Mouse (Mus musculus): ENCODE measurements at regions not wholly inside any gene's neighbourhood (a gene's known extent, or its start where the extent isn't known, plus 50 kb on each side); places are given as distances from the start of the nearest gene placed in this dataset.

DNA sequence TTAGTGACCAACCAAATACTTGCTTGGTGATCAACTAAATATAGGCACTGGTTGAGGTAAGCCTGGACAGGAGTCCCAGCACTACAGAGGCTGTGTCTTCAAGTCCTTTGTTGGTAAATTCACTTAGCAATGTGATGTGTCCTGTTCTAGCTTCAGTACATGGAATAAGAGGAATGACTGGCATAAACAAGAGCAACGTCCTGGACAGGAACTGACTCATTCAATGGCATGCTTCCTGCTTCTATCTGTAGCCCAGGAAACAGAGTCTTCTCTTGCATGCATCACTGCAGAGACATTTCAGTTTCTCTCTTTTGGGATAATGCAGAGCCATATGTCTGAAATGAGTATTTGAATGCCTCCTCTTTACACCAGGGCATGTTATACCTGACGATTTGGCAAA is 151.4 kb upstream of the Gm15294 start:
- Histone ChIP-seq H3K36me3 (ENCODE audit: control insufficient read depth, insufficient read depth, low read length) (no peaks in the 10 kb centered on the region), H3K4me1 (replicated peaks; ENCODE audit: control insufficient read depth, insufficient read depth, low read length) (no peaks in the 10 kb centered on the region), H3K9me3 (ENCODE audit: control insufficient read depth, low read length) (no peaks in the 10 kb centered on the region), H3K27ac (ENCODE audit: low read length) (no peak overlapping the region), H3K27me3 (ENCODE audit: control insufficient read depth, insufficient read depth, low read depth, low read length) (no peaks in the 10 kb centered on the region), H3K9ac (ENCODE audit: low read length) (no peak overlapping the region), H3K4me3 (ENCODE audit: low read length) (no peak overlapping the region), H3K4me2 (ENCODE audit: low read depth, low read length) (no peak overlapping the region)
- 37% methylated on average over 2 of the region's 2 CpGs for WGBS
- ATAC-seq (ENCODE audit: low read depth): no peak

DNA sequence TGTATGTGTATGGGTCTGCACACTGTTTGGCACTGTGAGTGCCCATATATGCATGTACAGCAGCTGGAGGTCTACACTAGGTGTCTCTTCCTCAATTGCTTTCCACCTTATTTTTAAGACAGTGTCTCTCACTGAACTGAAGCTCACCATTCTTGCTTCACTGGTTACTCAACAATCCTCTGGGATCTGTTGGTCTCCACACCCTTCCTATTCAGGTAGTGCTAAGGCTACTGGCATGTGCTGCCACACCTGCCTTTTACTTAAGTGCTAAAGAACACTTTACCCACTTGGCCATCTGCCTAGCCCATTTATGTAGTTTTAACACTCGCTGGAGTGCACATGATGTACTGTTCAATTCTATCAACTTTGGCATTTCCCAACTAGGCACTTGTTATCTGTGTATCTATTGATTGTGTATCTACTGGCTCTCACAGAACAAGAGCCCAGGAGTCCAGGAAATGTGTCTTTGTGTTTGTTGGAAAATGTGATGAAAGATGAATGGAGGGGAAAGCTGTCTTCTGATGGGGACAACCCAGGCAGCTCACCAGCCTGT is 123.3 kb upstream of the Gm15294 start:
- peak; percentile 76 for ATAC-seq (ENCODE audit: low read depth)
- Histone ChIP-seq H3K4me2 (ENCODE audit: low read depth, low read length) (no peak overlapping the region), H3K36me3 (ENCODE audit: control insufficient read depth, insufficient read depth, low read length) (no peaks in the 10 kb centered on the region), H3K27ac (ENCODE audit: low read length) (no peak overlapping the region), H3K9me3 (ENCODE audit: control insufficient read depth, low read length) (no peaks in the 10 kb centered on the region), H3K4me1 (replicated peaks; ENCODE audit: control insufficient read depth, insufficient read depth, low read length) (no peaks in the 10 kb centered on the region), H3K9ac (ENCODE audit: low read length) (no peak overlapping the region), H3K4me3 (ENCODE audit: low read length) (no peak overlapping the region), H3K27me3 (ENCODE audit: control insufficient read depth, insufficient read depth, low read depth, low read length) (no peaks in the 10 kb centered on the region)
- 47% methylated on average over 1 of the region's 1 CpGs for WGBS

All from lung, embryonic 16.5 days (tissue).